Mouse (Mus musculus): ENCODE measurements around the gene Lhx1. TPM values are rescaled to one million over a fixed set of nuclear protein-coding genes. Genes with fewer than 3 reads are reported as not detected.

Lhx1 gene
- polyA plus RNA-seq (2015; fragmentation: Nextera tagmentation; extraction: Ambion mirVana) = 0.06 TPM in 1 of 2 replicates, not detected in the other

DNA sequence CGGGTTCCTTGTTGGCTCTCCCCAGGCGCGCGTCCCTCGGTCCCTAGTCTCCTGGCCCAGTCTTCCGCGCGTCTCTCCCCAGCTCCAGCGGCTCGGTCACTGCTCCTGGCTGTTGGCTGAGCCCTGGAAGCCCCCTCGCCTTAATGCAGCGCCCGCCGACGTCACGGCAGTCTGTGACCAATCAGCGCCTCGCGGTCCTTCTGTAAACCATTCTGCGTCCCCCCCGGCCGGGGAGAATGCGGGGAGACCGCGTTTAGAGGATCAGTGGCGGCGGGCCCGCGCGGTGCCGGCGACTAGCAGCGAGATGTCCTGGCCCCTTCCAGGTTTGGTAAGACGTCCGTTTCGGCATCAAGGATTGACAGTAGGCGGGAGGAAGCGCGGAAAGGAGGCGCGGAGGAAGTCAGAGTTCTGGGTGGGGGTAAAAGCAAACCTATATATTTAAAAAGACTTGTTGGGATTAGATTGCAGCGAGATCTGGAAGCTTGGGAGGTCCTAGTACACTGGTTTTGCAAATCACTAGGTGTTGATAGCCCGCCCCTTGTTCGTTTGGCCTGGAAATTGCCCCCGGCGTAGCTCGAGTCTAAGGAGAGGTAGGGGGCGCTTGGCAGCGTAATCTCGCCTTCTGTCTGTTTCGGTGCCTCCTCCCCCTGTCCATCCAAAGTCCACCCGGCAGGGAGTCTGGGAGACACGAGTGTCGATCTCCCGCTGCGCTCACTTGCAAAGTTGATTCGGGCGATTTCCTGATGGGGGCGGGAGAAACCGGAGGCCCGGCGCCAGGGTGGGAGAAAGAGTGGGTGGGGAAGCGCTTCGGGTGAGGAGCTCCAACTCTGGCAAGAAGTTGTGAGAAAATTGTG lies at the start of gene Lhx1:
TSS of gene Lhx1 (minus strand) at position 115 of the 854 bp plus-strand sequence.
- WGBS = under 1% methylated on average over 64 of the region's 64 CpGs
- Histone ChIP-seq H3K27ac (no peak within 1 kb of the TSS), H3K4me1 (peaks cover 45% of the 10 kb centered on the region), H3K4me2 (peak within 1 kb of the TSS; percentile 83), H3K9ac (no peak within 1 kb of the TSS), H3K27me3 (peaks cover 100% of the 10 kb centered on the region), H3K9me3 (no peaks in the 10 kb centered on the region), H3K4me3 (peak within 1 kb of the TSS; percentile 43), H3K36me3 (no peaks in the 10 kb centered on the region)
- ATAC-seq (ENCODE audit: borderline replicate concordance, extremely low read depth, low FRiP score, low TSS enrichment) = peak; percentile 41; the same call in 1 of the 2 replicates

DNA sequence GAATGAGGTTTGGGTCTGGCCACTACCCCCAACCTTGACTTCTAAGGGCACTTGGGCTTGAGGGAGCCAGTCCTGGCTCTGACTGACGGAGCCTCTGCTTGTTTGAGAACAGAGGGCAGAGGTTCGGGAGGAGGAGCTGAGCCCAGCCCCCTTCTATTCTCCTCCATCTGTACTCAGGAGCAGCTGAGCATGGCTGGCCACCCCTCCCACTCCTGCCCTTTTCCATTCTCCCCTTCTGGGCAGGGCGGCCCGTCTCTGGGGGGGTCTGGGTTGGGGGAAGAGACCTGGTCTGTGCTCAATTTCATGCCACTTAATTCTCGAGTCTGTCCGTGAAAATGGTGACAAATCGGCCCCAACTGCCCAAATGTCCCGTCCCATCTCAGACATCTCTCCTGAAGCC lies 49.5 kb upstream of the Lhx1 start:
- Histone ChIP-seq H3K27me3 (peaks cover 4% of the 10 kb centered on the region; the same call in 1 of the 2 replicates), H3K4me3 (no peak overlapping the region), H3K9ac (no peak overlapping the region), H3K4me1 (no peaks in the 10 kb centered on the region), H3K4me2 (no peak overlapping the region), H3K27ac (no peak overlapping the region), H3K36me3 (no peaks in the 10 kb centered on the region), H3K9me3 (no peaks in the 10 kb centered on the region)
- 48% methylated on average over 8 of the region's 8 CpGs for WGBS
- no peak for ATAC-seq (ENCODE audit: borderline replicate concordance, extremely low read depth, low FRiP score, low TSS enrichment)

DNA sequence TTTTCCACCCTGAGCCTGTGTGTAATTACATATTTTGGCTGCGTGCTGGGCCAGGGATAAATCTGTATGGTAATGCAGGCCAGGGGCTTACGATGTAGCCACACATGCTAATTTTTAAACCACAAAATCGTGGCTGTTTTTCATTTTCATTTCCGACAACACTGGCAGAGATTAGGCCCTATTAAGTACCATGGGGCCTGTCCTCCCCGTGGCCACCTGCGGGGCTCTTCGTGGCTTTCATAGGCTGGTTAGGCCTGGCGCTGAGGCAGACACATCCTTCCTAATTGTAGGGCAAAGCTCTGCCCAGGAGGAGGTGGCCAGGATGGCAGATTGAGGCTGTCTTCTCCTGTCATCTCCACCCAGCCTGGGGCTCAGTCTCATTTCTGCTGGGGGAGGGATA lies 48.3 kb upstream of the Lhx1 start:
- Histone ChIP-seq H3K4me2 (no peak overlapping the region), H3K4me3 (no peak overlapping the region), H3K27me3 (peaks cover 4% of the 10 kb centered on the region; the same call in 1 of the 2 replicates), H3K4me1 (no peaks in the 10 kb centered on the region), H3K36me3 (no peaks in the 10 kb centered on the region), H3K27ac (no peak overlapping the region), H3K9me3 (no peaks in the 10 kb centered on the region), H3K9ac (no peak overlapping the region)
- 76% methylated on average over 8 of the region's 8 CpGs for WGBS
- ATAC-seq (ENCODE audit: borderline replicate concordance, extremely low read depth, low FRiP score, low TSS enrichment) = no peak

DNA sequence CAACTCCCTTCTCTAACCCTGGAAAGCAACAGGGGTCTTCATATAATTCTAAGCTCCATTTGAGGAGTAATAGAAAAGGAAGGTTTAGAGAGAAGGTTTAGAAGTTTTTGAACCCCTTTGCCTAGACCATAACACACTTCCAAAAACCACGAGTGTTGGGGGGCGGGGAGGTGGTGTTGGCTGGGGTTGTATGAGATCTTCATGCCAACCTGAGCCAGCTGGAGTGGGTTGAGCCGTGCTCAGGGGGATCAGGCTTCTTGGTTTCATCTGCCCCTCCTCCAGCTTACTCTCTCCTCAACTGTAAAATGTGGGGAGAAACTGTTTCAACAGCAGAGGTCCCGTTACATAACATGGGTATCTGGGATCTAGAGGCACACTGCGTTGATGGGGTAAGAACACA lies 45.5 kb upstream of the Lhx1 start:
- no peaks in the 10 kb centered on the region for H3K9me3 ChIP-seq
- no peaks in the 10 kb centered on the region for H3K4me1 ChIP-seq
- 54% methylated on average over 5 of the region's 5 CpGs for WGBS
- no peak overlapping the region for H3K4me2 ChIP-seq
- no peak overlapping the region for H3K4me3 ChIP-seq
- no peaks in the 10 kb centered on the region for H3K36me3 ChIP-seq
- ATAC-seq (ENCODE audit: borderline replicate concordance, extremely low read depth, low FRiP score, low TSS enrichment) = no peak
- H3K27me3 ChIP-seq = peaks cover 8% of the 10 kb centered on the region; the same call in 1 of the 2 replicates
- no peak overlapping the region for H3K27ac ChIP-seq
- no peak overlapping the region for H3K9ac ChIP-seq

DNA sequence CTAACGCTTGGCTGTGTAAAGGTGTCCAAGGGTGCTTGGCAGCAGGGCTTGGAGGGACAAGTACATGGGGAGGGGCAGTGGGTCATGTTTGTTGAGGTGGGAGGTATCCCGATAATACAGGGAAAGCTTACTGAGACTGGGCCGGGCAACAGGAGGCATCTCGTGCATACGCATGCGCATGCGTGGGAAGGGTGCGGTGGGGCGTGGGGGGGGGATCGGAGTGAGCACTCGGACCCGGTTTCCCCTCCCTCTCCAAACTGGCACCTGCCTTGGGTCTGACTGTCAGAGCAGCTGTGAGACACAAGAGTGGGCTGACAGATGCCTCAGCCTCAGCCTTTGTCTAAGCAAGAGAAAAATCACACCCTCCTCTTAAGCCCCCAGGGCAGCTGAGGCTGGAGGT lies 45.1 kb upstream of the Lhx1 start:
- no peak for ATAC-seq (ENCODE audit: borderline replicate concordance, extremely low read depth, low FRiP score, low TSS enrichment)
- Histone ChIP-seq H3K4me1 (no peaks in the 10 kb centered on the region), H3K9me3 (no peaks in the 10 kb centered on the region), H3K27me3 (peaks cover 8% of the 10 kb centered on the region; the same call in 1 of the 2 replicates), H3K27ac (no peak overlapping the region), H3K36me3 (no peaks in the 10 kb centered on the region), H3K4me2 (no peak overlapping the region), H3K9ac (no peak overlapping the region), H3K4me3 (no peak overlapping the region)
- 34% methylated on average over 12 of the region's 12 CpGs for WGBS

DNA sequence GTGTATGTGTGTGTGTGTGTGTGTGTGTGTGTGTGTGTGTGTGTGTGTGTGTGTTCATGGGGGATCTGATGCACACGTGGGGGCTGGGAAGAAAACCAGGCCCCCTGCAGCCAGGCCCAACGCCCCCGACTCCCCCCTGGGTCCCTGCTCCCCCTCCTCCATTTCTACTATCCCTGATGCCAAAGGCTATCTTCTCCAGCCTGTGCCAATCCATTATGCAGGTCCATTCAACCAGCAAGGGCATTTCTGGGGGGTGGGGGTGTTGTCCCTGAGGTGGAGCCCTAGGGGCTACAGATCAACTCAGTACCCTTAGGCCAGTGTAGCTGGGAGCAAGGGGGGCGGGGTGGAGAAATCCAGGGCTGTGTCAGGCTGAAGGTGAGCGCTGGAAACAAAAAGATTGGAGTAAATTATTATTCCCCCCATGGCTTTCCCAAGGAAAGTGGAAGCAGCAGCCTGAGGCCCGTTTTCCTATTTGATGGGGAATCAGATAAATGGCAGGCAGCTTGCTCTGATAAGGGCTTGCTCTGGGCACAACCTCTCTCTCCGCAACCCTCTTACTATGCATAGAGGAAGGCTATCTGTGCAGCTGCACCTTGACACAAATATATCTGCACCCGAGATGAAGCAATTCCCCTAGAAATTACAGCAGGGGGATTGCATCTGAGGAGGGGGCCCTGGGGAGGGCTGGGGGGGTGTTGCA lies 43.9 kb upstream of the Lhx1 start:
- no peaks in the 10 kb centered on the region for H3K9me3 ChIP-seq
- ATAC-seq (ENCODE audit: borderline replicate concordance, extremely low read depth, low FRiP score, low TSS enrichment) = no peak
- H3K4me3 ChIP-seq = no peak overlapping the region
- WGBS = 51% methylated on average over 5 of the region's 8 CpGs
- no peak overlapping the region for H3K9ac ChIP-seq
- H3K27me3 ChIP-seq = peaks cover 8% of the 10 kb centered on the region; the same call in 1 of the 2 replicates
- H3K4me1 ChIP-seq = 0 out of 2 replicates have a peak, but pooled peaks cover 4% of the 10 kb centered on the region
- no peak overlapping the region for H3K27ac ChIP-seq
- H3K36me3 ChIP-seq = no peaks in the 10 kb centered on the region
- H3K4me2 ChIP-seq = no peak overlapping the region

DNA sequence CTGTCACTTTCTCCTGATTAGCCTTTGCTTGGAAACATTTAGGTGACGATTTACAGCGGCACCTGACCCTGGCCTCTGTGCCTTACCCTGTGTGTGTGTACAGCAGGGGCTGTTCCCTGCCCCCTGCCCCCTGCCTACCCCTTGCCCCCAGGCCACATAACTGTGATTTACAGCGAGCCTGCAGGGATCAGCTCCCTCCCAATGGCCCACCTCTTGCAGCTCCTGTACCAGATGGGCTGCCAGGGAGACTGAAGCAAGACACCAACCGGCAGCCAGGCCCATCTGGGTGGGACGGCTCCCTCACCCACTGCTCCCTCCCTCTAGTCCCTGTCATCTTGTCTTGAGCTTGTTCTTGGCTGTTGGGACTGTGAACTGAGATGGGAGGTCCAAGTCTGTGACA lies 43.1 kb upstream of the Lhx1 start:
- H3K36me3 ChIP-seq = no peaks in the 10 kb centered on the region
- H3K27ac ChIP-seq = no peak overlapping the region
- H3K9ac ChIP-seq = no peak overlapping the region
- no peaks in the 10 kb centered on the region for H3K9me3 ChIP-seq
- no peak for ATAC-seq (ENCODE audit: borderline replicate concordance, extremely low read depth, low FRiP score, low TSS enrichment)
- no peak overlapping the region for H3K4me2 ChIP-seq
- no peak overlapping the region for H3K4me3 ChIP-seq
- H3K27me3 ChIP-seq = peaks cover 8% of the 10 kb centered on the region; the same call in 1 of the 2 replicates
- 13% methylated on average over 5 of the region's 5 CpGs for WGBS
- 0 out of 2 replicates have a peak, but pooled peaks cover 4% of the 10 kb centered on the region for H3K4me1 ChIP-seq

DNA sequence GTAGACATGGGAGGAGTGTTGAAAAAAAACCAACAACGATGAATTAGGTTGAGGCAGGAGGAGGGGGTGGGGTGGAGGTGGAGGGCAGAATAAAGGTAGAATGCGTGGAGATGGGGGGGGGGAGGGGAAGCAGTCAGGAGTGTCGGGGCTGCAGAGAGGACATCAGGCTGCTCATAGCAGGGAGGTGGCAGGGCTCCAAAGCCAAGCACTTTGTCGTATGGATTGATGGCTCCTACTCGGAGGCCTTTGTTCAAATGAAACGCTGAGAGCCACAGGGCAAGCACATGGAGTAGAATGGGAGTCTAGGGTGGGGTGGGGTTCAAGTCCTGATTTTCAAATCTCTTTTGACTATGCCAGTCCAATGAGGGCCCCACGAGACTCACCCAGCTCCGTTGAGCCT lies 41.4 kb upstream of the Lhx1 start:
- no peak for ATAC-seq (ENCODE audit: borderline replicate concordance, extremely low read depth, low FRiP score, low TSS enrichment)
- H3K9ac ChIP-seq = no peak overlapping the region
- no peaks in the 10 kb centered on the region for H3K9me3 ChIP-seq
- H3K4me2 ChIP-seq = no peak overlapping the region
- H3K27me3 ChIP-seq = peaks cover 12% of the 10 kb centered on the region; the same call in 1 of the 2 replicates
- H3K4me1 ChIP-seq = 0 out of 2 replicates have a peak, but pooled peaks cover 4% of the 10 kb centered on the region
- H3K36me3 ChIP-seq = no peaks in the 10 kb centered on the region
- H3K4me3 ChIP-seq = no peak overlapping the region
- 38% methylated on average over 8 of the region's 8 CpGs for WGBS
- no peak overlapping the region for H3K27ac ChIP-seq

DNA sequence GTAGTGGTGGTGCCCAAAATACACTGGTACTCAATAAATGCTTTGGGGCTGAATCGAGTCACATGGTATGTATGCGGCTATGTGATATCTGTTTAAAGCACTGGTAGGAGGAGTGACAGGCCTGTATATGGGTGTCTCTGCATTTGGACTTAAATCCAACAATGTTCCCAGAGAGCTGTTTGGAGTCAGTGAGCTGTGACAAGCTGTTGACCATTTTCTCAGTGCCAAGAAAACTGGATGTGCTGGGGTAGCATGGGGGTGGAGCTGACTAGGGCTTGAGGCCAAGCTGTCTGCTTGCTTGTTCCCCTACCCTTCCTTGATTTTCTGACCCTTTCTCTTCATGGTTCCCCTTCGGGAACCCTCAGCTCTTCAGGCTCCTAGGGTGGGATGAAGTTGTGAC lies 39.9 kb upstream of the Lhx1 start:
- Histone ChIP-seq H3K27me3 (peaks cover 9% of the 10 kb centered on the region; the same call in 1 of the 2 replicates), H3K36me3 (no peaks in the 10 kb centered on the region), H3K9ac (no peak overlapping the region), H3K4me1 (0 out of 2 replicates have a peak, but pooled peaks cover 4% of the 10 kb centered on the region), H3K4me3 (no peak overlapping the region), H3K9me3 (no peaks in the 10 kb centered on the region), H3K27ac (no peak overlapping the region), H3K4me2 (no peak overlapping the region)
- peak; percentile 33; the same call in 1 of the 2 replicates for ATAC-seq (ENCODE audit: borderline replicate concordance, extremely low read depth, low FRiP score, low TSS enrichment)
- 71% methylated on average over 3 of the region's 3 CpGs for WGBS

DNA sequence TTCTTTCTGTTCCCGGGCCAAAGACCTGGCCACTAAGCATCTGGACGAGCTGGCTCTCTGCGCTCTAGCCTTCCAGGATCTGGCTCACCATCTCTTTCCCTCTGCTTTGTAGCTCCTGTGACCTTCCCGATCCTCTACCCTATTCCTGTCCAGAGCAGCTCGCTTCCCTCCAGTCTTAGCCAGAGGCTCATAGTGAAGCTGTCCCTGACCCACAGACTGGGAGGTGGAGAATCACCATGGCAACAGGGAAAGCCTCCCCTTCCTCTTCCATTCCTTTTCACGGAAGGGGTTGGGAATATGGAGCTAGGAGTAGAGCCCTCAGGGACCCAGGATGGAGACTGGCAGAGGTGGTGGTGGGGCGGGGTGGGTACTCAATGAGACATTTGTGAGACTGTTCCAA lies 38.0 kb upstream of the Lhx1 start:
- Histone ChIP-seq H3K9me3 (no peaks in the 10 kb centered on the region), H3K4me3 (no peak overlapping the region), H3K27me3 (0 out of 2 replicates have a peak, but pooled peaks cover 8% of the 10 kb centered on the region), H3K36me3 (no peaks in the 10 kb centered on the region), H3K9ac (no peak overlapping the region), H3K4me1 (0 out of 2 replicates have a peak, but pooled peaks cover 4% of the 10 kb centered on the region), H3K27ac (no peak overlapping the region), H3K4me2 (no peak overlapping the region)
- no peak for ATAC-seq (ENCODE audit: borderline replicate concordance, extremely low read depth, low FRiP score, low TSS enrichment)
- WGBS = 45% methylated on average over 7 of the region's 7 CpGs

DNA sequence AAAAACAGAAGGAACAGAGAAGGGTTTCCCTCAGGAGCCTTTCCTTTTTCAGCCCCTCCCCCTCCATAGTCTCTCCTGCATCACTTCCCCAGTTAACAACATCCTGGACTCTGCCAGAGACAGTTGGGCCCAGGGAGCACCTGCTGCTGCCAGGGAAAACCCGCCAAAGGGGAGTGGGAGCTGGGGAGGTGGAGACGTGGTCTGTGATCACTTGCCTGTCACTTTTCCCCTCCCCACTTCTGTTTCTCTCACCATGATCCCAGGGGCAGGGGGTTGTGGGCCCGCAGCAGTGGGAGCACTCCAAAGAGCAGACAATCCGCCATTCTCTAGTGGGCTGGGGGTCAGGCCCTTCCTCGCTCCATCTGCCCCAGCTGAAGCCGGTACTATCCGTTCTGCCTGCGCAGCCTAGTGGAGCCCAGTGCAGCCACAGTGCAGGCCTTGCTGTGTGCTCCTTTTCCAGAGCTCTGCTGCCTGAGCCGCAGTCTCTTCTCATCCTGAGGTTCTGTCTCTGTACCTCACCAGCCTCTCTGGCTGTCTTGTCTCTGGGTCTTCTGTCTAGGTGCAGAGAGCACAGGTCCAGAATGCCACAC lies 37.5 kb upstream of the Lhx1 start:
- Histone ChIP-seq H3K4me2 (no peak overlapping the region), H3K27me3 (0 out of 2 replicates have a peak, but pooled peaks cover 8% of the 10 kb centered on the region), H3K27ac (no peak overlapping the region), H3K9me3 (no peaks in the 10 kb centered on the region), H3K36me3 (no peaks in the 10 kb centered on the region), H3K4me1 (0 out of 2 replicates have a peak, but pooled peaks cover 4% of the 10 kb centered on the region), H3K4me3 (no peak overlapping the region), H3K9ac (no peak overlapping the region)
- ATAC-seq (ENCODE audit: borderline replicate concordance, extremely low read depth, low FRiP score, low TSS enrichment) = no peak
- 21% methylated on average over 9 of the region's 9 CpGs for WGBS

Data from lung, embryonic 15.5 days (tissue).